Mouse (Mus musculus) gastrocnemius, postnatal 36 days (tissue): ENCODE measurements around the gene P4ha3. TPM values are rescaled to one million over a fixed set of nuclear protein-coding genes. Genes with fewer than 3 reads are reported as not detected.

Experiments
- DNase-seq, 2 experiments: peaks; one replicate each; pipeline ENCODE4 v3.0.0; 2022
- intact Hi-C: fragments of 180-260 bp; cut with DNase I; formaldehyde crosslinking; loops from one replicate; pipeline ENCODE4 v1.15.1; 2025
- total RNA-seq, 2 experiments: library from RNA; stranded (reverse); gene quantifications; 2 replicates each; pipeline ENCODE4 v1.2.3; 2021

The P4ha3 gene
- total RNA-seq, 2 experiments from 2014 or later, result 0.32 to 0.36 TPM

DNA sequence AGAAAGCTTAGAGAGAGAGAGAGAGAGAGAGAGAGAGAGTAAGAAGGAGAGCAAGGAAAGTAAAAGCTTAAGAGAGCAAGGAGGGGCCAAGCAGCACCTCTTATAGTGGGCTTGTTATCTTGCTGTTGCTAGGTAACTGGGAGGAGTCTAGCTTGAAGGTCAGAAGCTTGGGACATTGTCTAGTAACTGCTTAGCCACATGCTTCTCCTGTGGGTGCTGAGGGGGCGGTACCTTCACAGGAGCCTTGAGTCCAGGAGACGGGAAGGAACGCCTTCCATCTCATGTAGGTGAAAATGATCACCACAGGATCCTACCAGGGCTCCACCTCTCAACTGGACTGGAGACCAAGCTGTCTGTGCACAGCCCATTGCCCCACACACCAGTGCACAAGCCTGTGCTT, 16.1 kb downstream of the P4ha3 start:
- DNase-seq, result no peak
- intact Hi-C loops, result no loop called here

DNA sequence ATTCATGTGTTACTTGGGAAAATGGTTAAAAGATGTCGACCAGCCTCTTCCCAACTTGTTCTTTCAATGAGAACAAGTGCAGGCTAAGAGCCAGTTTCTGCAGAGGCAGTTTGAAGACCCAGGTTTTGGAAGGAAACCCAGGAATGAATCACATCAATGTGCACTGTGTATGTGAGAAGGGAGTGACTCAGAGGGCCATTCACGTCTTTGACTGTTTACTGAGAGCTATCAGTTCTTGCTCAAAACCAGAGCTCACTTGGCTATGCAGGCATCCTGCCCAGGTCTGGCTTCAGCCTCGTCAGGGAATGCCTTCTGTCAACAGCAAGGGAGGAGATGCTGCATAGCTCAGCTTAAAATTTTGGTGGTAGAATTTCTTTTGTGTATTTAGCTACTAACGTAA, 17.0 kb downstream of the P4ha3 start:
- peak; percentile 25 to 29 for DNase-seq
- intact Hi-C loops, result no loop called here

GRCm38 (mm10) chr7:100305894-100306293, 20.6 kb downstream of the P4ha3 start:
- no peak for DNase-seq
- intact Hi-C loops, result no loop called here

DNA sequence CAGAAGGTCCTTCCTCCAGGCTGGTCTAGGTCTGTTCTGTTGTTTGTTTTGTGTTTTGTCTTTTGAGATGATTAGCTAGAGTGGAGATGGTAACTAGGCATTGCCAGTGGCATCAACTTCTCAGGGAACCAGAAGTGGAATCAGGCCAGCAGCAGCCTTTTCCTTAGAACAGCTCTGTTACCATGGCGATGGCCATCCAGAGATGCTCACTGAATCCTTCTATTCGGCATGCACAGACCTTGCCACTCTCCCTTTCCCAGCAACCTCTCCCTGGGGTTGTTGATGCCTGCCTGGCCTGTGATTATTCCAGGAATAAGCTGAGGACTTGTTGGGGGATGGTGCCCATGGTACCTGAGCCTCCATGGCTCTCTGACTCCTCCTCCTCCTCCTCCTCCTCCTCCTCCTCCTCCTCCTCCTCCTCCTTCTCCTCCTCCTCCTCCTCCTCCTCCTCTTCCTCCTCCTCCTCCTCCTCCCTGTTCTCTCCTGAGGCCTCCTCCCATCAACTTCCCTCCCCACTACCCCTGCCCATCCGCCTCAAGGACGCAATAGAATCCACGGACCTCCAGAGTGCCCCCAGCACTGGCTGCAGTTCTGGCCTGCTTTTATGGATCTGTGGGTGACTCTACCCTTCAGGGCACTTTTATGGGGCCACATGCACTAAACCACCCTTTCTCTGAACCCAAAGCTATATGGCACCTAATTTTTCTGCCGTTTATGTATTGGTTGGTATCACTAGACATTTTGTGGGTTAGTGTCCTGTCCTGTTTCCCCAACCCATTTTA, 22.7 kb downstream of the P4ha3 start:
- intact Hi-C loops, result no loop called here
- no peak for DNase-seq

DNA sequence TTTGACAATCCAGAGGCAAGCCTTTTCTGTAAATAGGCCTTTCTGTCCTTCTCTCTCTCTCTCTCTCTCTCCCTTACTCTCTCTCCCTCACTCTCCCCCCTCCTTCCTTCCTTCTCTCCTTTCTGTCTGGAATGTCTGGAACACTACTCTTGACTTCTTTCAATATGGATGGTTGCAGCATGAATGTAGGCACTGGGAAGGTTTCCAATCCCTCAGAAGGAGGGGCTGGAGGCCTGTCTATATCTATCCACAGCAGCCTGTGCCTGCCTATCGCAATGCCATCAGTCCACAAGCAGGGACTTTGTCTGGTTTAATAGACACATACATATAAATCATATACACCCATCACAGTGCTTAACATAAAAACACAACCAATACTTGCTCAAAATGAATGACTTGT, 23.9 kb downstream of the P4ha3 start:
- intact Hi-C loops, result no loop called here
- no peak for DNase-seq

- intact Hi-C loops, result no loop called here
- DNase-seq, result no peak
Observed at GRCm38 (mm10) chr7:100309679-100310078, 24.4 kb downstream of the P4ha3 start.

- intact Hi-C loops, result no loop called here
- DNase-seq, result no peak
Observed at GRCm38 (mm10) chr7:100310290-100310689, 25.0 kb downstream of the P4ha3 start.

DNA sequence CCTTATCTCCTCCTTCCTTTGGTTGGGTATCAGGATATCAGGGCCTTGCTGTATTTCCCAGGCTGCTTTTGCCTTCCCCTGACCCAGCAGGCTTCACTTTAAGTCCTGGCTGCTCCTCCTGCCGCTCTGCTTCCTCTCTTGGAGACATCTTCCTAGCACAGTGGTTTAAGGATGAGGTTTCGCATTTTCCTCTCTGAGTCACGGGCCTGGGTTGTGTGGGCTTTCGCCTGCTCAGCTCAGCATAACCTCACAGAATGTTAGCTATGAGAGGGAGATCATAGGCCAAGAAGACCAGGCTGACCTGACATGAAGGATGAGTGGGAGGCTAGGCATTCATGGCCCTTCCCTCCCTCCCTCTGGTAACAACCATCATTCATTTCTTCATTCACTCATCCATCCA, 27.4 kb downstream of the P4ha3 start:
- no peak for DNase-seq
- intact Hi-C loops, result no loop called here

DNA sequence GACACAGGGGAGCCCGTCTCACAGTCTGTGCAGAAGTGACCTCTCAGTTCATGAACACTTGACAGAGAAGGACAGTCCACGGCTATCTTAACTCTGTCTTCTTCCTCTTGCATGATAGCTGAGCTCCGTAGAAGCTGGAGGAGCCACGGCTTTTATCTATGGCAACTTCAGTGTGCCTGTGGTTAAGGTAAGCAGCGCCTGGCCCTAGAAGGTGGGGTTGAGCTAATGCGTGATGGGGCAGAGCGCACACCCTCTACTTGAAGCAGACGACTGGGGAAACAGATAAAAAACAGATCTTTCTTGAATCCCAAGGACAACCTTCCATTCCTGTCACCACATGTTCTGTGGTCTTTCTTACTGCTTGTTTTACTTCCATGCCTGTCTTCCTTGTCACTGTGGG, 31.6 kb downstream of the P4ha3 start:
- intact Hi-C loops, result no loop called here
- no peak for DNase-seq

GRCm38 (mm10) chr7:100317534-100317933, 32.2 kb downstream of the P4ha3 start:
- no peak for DNase-seq
- intact Hi-C loops, result no loop called here

GRCm38 (mm10) chr7:100323721-100324120, 38.4 kb downstream of the P4ha3 start:
- intact Hi-C loops, result no loop called here
- no peak for DNase-seq

- intact Hi-C loops, result no loop called here
- DNase-seq, result peak in 1 of 2 experiments; percentile 23
Observed at GRCm38 (mm10) chr7:100325482-100325881, 40.2 kb downstream of the P4ha3 start.

GRCm38 (mm10) chr7:100327514-100327913, 42.2 kb downstream of the P4ha3 start:
- intact Hi-C loops, result loop anchor here (2.0 kb wide), 1 partner anchor 49 kb away; no protein-coding TSS in a partner anchor
- no peak for DNase-seq

GRCm38 (mm10) chr7:100328636-100329035, 43.3 kb downstream of the P4ha3 start:
- DNase-seq, result no peak
- intact Hi-C loops, result no loop called here

- no peak for DNase-seq
- intact Hi-C loops, result no loop called here
Observed at GRCm38 (mm10) chr7:100331269-100331668, 45.9 kb downstream of the P4ha3 start.

DNA sequence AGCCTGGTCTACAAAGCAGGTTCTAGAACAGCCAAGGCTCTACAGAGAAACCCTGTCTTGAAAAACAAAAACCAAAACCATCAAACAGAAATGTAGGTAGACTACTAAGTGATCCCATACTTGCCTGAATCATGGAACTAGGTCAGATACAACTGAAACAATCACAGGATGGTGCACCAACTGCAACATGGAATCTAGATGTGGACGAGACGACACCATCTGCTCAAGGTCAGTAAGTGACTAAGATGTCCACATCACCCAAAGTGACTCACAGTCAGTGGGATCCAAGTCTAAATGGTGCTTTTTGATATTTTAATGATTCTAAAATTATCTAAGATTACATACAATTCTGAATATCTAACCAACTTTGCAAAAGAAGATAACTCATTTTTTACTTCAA, 50.6 kb downstream of the P4ha3 start:
- DNase-seq, result no peak
- intact Hi-C loops, result no loop called here

DNA sequence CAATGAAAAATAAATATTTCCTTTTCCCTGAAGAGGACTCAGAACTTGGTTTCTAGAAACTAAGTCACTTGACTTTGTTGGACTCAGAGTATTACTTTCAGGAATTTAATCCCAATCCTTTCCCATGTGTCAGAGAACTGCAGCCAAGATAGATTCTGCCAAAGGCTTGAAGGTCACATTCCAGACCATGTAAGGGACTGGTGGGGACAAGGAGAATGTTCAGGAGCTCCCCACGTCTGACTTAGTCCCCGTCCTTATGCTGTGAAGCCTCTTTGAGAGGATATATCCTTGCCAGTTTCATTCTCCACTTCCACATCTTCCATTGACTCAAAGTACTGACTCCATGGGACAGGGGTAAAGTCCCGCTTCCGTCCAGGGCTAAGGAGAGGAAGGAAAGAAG, 69.7 kb downstream of the P4ha3 start:
- intact Hi-C loops, result no loop called here
- DNase-seq, result no peak

DNA sequence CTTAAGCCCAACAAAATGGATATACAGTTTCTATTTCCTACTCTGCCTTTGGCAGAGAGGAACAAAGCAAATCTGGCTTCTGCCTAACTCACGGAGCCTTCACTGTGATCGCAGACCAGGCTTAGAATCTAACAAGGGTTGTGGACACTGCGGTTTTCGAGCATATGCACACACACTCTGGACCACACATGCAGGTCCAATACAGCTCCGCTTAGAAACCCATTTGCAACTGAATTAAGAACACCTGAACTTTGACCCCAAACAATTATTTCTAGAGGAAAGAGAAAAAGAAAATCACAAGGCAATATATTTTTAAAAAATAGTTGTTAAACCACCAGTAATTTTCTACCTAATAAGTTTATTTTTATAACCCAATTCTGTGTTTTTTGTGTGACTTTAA, 71.0 kb downstream of the P4ha3 start:
- intact Hi-C loops, result no loop called here
- no peak for DNase-seq

GRCm38 (mm10) chr7:100356768-100357167, 71.4 kb downstream of the P4ha3 start:
- intact Hi-C loops, result no loop called here
- no peak for DNase-seq

GRCm38 (mm10) chr7:100357856-100358255, 72.5 kb downstream of the P4ha3 start:
- no peak for DNase-seq
- intact Hi-C loops, result no loop called here

- intact Hi-C loops, result no loop called here
- DNase-seq, result no peak
Observed at GRCm38 (mm10) chr7:100363162-100363561, 77.8 kb downstream of the P4ha3 start.

GRCm38 (mm10) chr7:100364888-100365287, 79.6 kb downstream of the P4ha3 start:
- no peak for DNase-seq
- intact Hi-C loops, result no loop called here
